Mouse (Mus musculus): ENCODE measurements at regions not wholly inside any gene's neighbourhood (a gene's known extent, or its start where the extent isn't known, plus 50 kb on each side); places are given as distances from the start of the nearest gene placed in this dataset.

DNA sequence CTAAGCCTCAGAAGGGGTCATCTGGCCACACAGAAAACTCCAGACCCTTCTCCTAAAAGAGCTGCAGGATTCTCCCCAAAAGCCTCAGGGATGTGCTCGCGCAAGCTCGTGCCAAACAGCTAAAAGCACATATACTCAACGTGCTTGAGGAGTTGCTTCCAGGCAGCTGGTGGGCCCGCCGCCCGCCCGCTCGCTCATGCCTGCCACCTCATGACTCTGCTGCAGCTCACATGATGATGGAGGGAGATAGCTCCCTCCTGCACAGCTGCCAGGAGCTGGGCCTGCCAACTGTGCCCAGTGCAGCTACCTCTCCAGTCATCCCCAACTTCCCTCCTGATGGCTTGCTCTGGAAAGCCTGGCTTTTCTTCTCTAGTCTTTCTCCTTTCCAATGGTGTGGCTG lies 87.2 kb downstream of the Gm26897 start:
- in situ Hi-C loops (cut with MboI; ENCODE audit: low pct_ligation_motif_present, low pct_unique_long_range_greater_than_20kb, low sequenced_read_pairs) (no loop called here), dilution Hi-C loops (cut with MboI; ENCODE audit: extremely low pct_ligation_motif_present, extremely low pct_unique_long_range_greater_than_20kb, low sequenced_read_pairs) (no loop called here)
- no peak for DNase-seq (ENCODE audit: extremely low read depth)
- Histone ChIP-seq H3K4me3 (replicated peaks in 1 of 3; ENCODE audit: low read depth in 2 of 3, low read length in 2 of 3, poor library complexity in 1 of 3) (peak overlapping the region in 1 of 3 experiments; percentile 7), H3K9me3 (replicated peaks; ENCODE audit: low read length) (peaks cover 90% of the 10 kb centered on the region), H3K36me3 (replicated peaks in 1 of 2; ENCODE audit: control insufficient read depth in 1 of 2, insufficient read depth in 1 of 2, low read length in 1 of 2) (no peaks in the 10 kb centered on the region), H3K4me1 (ENCODE audit: control insufficient read depth in 1 of 2, insufficient read depth in 2 of 2) (no peaks in the 10 kb centered on the region), H3K27me3 (replicated peaks) (no peaks in the 10 kb centered on the region), H3K79me2 (replicated peaks; ENCODE audit: control insufficient read depth, extremely low read depth, insufficient read depth, poor library complexity, severe bottlenecking) (no peaks in the 10 kb centered on the region), H3K27ac (ENCODE audit: insufficient read depth, low read depth) (no peak overlapping the region), H3K9ac (ENCODE audit: insufficient read depth, low read depth) (no peak overlapping the region), H3K4me2 (ENCODE audit: insufficient read depth, low read depth, poor library complexity, severe bottlenecking) (no peak overlapping the region)
- no peak for TF ChIP-seq RCOR1 (conservative IDR thresholded peaks at IDR 0.05; ENCODE audit: low read depth, low read length)

DNA sequence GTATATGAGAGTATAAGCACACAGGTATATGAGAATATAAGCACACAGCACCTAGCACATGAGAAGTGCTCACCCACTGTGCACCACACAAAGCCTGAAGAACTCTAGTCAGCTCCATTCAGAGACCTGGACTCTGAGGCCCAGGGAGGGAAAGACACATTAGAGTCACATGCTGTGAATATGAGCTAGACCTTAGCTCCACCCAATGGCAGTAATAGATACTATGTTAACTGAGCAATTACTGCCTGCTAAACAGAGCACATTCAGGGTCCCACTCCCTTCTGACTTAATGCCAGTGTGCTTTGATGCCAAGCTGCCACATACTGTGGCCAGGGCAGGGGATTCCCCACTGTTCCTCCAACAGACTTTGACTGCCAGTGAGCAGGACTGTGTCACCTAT lies 89.2 kb downstream of the Gm26897 start:
- no peaks in the 10 kb centered on the region for H3K79me2 ChIP-seq (replicated peaks; ENCODE audit: control insufficient read depth, extremely low read depth, insufficient read depth, poor library complexity, severe bottlenecking)
- no peaks in the 10 kb centered on the region for H3K36me3 ChIP-seq (replicated peaks in 1 of 2; ENCODE audit: control insufficient read depth in 1 of 2, insufficient read depth in 1 of 2, low read length in 1 of 2)
- no peak overlapping the region for H3K4me2 ChIP-seq (ENCODE audit: insufficient read depth, low read depth, poor library complexity, severe bottlenecking)
- TF ChIP-seq RCOR1 (conservative IDR thresholded peaks at IDR 0.05; ENCODE audit: low read depth, low read length) (no peak), MEF2A (IDR thresholded peaks at IDR 0.05; ENCODE audit: borderline replicate concordance, low read depth, low read length) (no peak), POLR2AphosphoS2 (IDR thresholded peaks at IDR 0.05; ENCODE audit: low read depth, low read length) (no peak), EP300 (IDR thresholded peaks at IDR 0.05; ENCODE audit: low read length) (no peak), USF1 (IDR thresholded peaks at IDR 0.05; ENCODE audit: low read depth, low read length) (no peak), ELF1 (IDR thresholded peaks at IDR 0.05; ENCODE audit: low read depth, low read length) (no peak), MAZ (IDR thresholded peaks at IDR 0.05; ENCODE audit: low read depth, low read length) (no peak), PAX5 (IDR thresholded peaks at IDR 0.05; ENCODE audit: low read length) (no peak), TCF12 (IDR thresholded peaks at IDR 0.05; ENCODE audit: low read depth, low read length) (no peak), MYC (IDR thresholded peaks at IDR 0.05; ENCODE audit: low read depth, low read length) (no peak), JUN (IDR thresholded peaks at IDR 0.05; ENCODE audit: insufficient read depth, low read depth, low read length) (no peak), CTCF (conservative IDR thresholded peaks at IDR 0.05 in 1 of 2, IDR thresholded peaks at IDR 0.05 in 1 of 2; ENCODE audit: low read depth in 2 of 2, low read length in 2 of 2) (no peak), NELFE (IDR thresholded peaks at IDR 0.05; ENCODE audit: low read depth, low read length) (no peak), MXI1 (IDR thresholded peaks at IDR 0.05; ENCODE audit: low read depth, low read length) (no peak), SMC3 (IDR thresholded peaks at IDR 0.05; ENCODE audit: low read depth, low read length) (no peak), CHD2 (IDR thresholded peaks at IDR 0.05; ENCODE audit: low read length) (no peak), RAD21 (IDR thresholded peaks at IDR 0.05; ENCODE audit: low read depth, low read length) (no peak)
- no peak for DNase-seq (ENCODE audit: extremely low read depth)
- no peak overlapping the region for H3K9ac ChIP-seq (ENCODE audit: insufficient read depth, low read depth)
- dilution Hi-C loops (cut with MboI; ENCODE audit: extremely low pct_ligation_motif_present, extremely low pct_unique_long_range_greater_than_20kb, low sequenced_read_pairs), result no loop called here
- H3K27me3 ChIP-seq (replicated peaks), result no peaks in the 10 kb centered on the region
- peaks cover 84% of the 10 kb centered on the region for H3K9me3 ChIP-seq (replicated peaks; ENCODE audit: low read length)
- no peak overlapping the region for H3K27ac ChIP-seq (ENCODE audit: insufficient read depth, low read depth)
- no peak overlapping the region for H3K4me3 ChIP-seq (replicated peaks in 1 of 3; ENCODE audit: low read depth in 2 of 3, low read length in 2 of 3, poor library complexity in 1 of 3)
- H3K4me1 ChIP-seq (ENCODE audit: control insufficient read depth in 1 of 2, insufficient read depth in 2 of 2), result no peaks in the 10 kb centered on the region
- in situ Hi-C loops (cut with MboI; ENCODE audit: low pct_ligation_motif_present, low pct_unique_long_range_greater_than_20kb, low sequenced_read_pairs), result no loop called here

Data from CH12.LX (cell line).